Mouse (Mus musculus) MEL (cell line): Measurements from ENCODE around the gene Ifngr2. TPM values are rescaled to one million over a fixed set of nuclear protein-coding genes. Genes with fewer than 3 reads are reported as not detected.

Experiments used
- DNase-seq: peaks from one replicate; pipeline ENCODE4 v3.0.0; 2011; ENCODE audit warnings: low read depth, low spot score
- H3K27ac ChIP-seq: 2 replicates; pipeline ENCODE4 v1.5.1; 2012; ENCODE audit warnings: low read depth, mild to moderate bottlenecking, control low read depth, low read length, moderate library complexity; ENCODE audit not compliant: control insufficient read depth
- H3K27me3 ChIP-seq, 2 experiments: fragments of 150-350 bp in 1 of 2; sonication (generic) in 1 of 2; 2 replicates each; pipeline ENCODE4 v1.6.1; 2012; ENCODE audit warnings: low read length in 2 of 2, mild to moderate bottlenecking in 2 of 2, improper control_type of control experiment in 1 of 2, moderate library complexity in 1 of 2; ENCODE audit not compliant: insufficient read depth in 2 of 2, control insufficient read depth in 1 of 2
- H3K36me3 ChIP-seq, 2 experiments: 2 replicates each; pipeline ENCODE4 v1.6.1; 2012 to 2014; ENCODE audit warnings: low read length in 2 of 2, improper control_type of control experiment in 1 of 2, inconsistent platforms in 1 of 2, mild to moderate bottlenecking in 1 of 2; ENCODE audit not compliant: insufficient read depth in 2 of 2, control insufficient read depth in 1 of 2
- H3K4me1 ChIP-seq, 2 experiments: fragments of 150-350 bp in 1 of 2; sonication (generic) in 1 of 2; 2 replicates each; pipeline ENCODE4 v1.6.1; 2012; ENCODE audit warnings: low read length in 2 of 2, improper control_type of control experiment in 1 of 2, mild to moderate bottlenecking in 1 of 2; ENCODE audit not compliant: insufficient read depth in 2 of 2, control insufficient read depth in 1 of 2
- H3K4me3 ChIP-seq, 2 experiments: fragments of 150-350 bp in 1 of 2; sonication (generic) in 1 of 2; 2 replicates each; pipeline ENCODE4 v1.5.1; 2012; ENCODE audit warnings: low read depth in 2 of 2, low read length in 2 of 2, mild to moderate bottlenecking in 2 of 2, moderate library complexity in 2 of 2, control low read depth in 1 of 2, improper control_type of control experiment in 1 of 2; ENCODE audit not compliant: control insufficient read depth in 1 of 2, insufficient read depth in 1 of 2
- H3K79me2 ChIP-seq: 2 replicates; pipeline ENCODE4 v1.6.1; 2012; ENCODE audit warnings: mild to moderate bottlenecking, low read length, moderate library complexity; ENCODE audit not compliant: control insufficient read depth, poor library complexity, insufficient read depth
- H3K9ac ChIP-seq: 2 replicates; pipeline ENCODE4 v1.6.1; 2012; ENCODE audit warnings: low read depth, mild to moderate bottlenecking, control low read depth, low read length, moderate library complexity; ENCODE audit not compliant: control insufficient read depth, poor library complexity, severe bottlenecking
- H3K9me3 ChIP-seq: fragments of 150-350 bp; sonication (generic); replicated peaks from 2 replicates; pipeline ENCODE4 v1.6.1; 2012; ENCODE audit warnings: mild to moderate bottlenecking, low read length, improper control_type of control experiment, moderate library complexity; ENCODE audit not compliant: insufficient read depth
- BHLHE40 ChIP-seq: IDR thresholded peaks from 2 replicates; pipeline ENCODE4 v1.6.1; 2012; ENCODE audit warnings: low read depth, mild to moderate bottlenecking, inconsistent platforms, low read length, improper control_type of control experiment, borderline replicate concordance
- CHD1 ChIP-seq: IDR thresholded peaks from 2 replicates; pipeline ENCODE4 v1.6.1; 2012; ENCODE audit warnings: low read depth, mild to moderate bottlenecking, inconsistent platforms, low read length, improper control_type of control experiment
- CTCF ChIP-seq, 3 experiments: IDR thresholded peaks in 2 of 3; conservative IDR thresholded peaks in 1 of 3; 2 replicates each; pipeline ENCODE4 v1.5.1; 2011 to 2012; ENCODE audit warnings: low read length in 3 of 3, low read depth in 2 of 3, mild to moderate bottlenecking in 2 of 3, improper control_type of control experiment in 1 of 3, inconsistent platforms in 1 of 3, mixed read lengths in 1 of 3, moderate library complexity in 1 of 3; ENCODE audit not compliant: control insufficient read depth in 1 of 3, insufficient read depth in 1 of 3, poor library complexity in 1 of 3, severe bottlenecking in 1 of 3
- E2F4 ChIP-seq: IDR thresholded peaks from 2 replicates; pipeline ENCODE4 v1.6.1; 2011; ENCODE audit warnings: low read depth, low read length, improper control_type of control experiment, borderline replicate concordance
- GABPA ChIP-seq: IDR thresholded peaks from 2 replicates; pipeline ENCODE4 v1.6.1; 2012; ENCODE audit warnings: low read depth, mild to moderate bottlenecking, inconsistent platforms, low read length, improper control_type of control experiment, moderate library complexity
- GATA1 ChIP-seq: IDR thresholded peaks from 2 replicates; pipeline ENCODE4 v1.6.1; 2011; ENCODE audit warnings: low read depth, low read length, improper control_type of control experiment
- HCFC1 ChIP-seq: IDR thresholded peaks from 2 replicates; pipeline ENCODE4 v1.6.1; 2012; ENCODE audit warnings: low read depth, mild to moderate bottlenecking, inconsistent platforms, low read length, improper control_type of control experiment, moderate library complexity
- JUND ChIP-seq: IDR thresholded peaks from 2 replicates; pipeline ENCODE4 v1.6.1; 2011; ENCODE audit warnings: low read depth, mild to moderate bottlenecking, improper control_type of control experiment, low read length
- KAT2A ChIP-seq: conservative IDR thresholded peaks from 2 replicates; pipeline ENCODE4 v1.6.1; 2012; ENCODE audit warnings: low read depth, low read length, improper control_type of control experiment, inconsistent platforms
- MAX ChIP-seq: IDR thresholded peaks from 2 replicates; pipeline ENCODE4 v1.6.1; 2011; ENCODE audit warnings: low read length, improper control_type of control experiment
- MAZ ChIP-seq: IDR thresholded peaks from 2 replicates; pipeline ENCODE4 v1.6.1; 2012; ENCODE audit warnings: low read depth, mild to moderate bottlenecking, inconsistent platforms, low read length, improper control_type of control experiment
- MXI1 ChIP-seq: IDR thresholded peaks from 2 replicates; pipeline ENCODE4 v1.6.1; 2011; ENCODE audit warnings: mild to moderate bottlenecking, low read depth, low read length, improper control_type of control experiment
- MYB ChIP-seq: IDR thresholded peaks from 2 replicates; pipeline ENCODE4 v1.6.1; 2011; ENCODE audit warnings: mild to moderate bottlenecking, low read depth, low read length, improper control_type of control experiment
- POLR2A ChIP-seq, 2 experiments: IDR thresholded peaks; 2 replicates each; pipeline ENCODE4 v1.6.1; 2011 to 2012; ENCODE audit warnings: low read length in 2 of 2, mild to moderate bottlenecking in 2 of 2, control low read depth in 1 of 2, improper control_type of control experiment in 1 of 2, low read depth in 1 of 2, moderate library complexity in 1 of 2; ENCODE audit not compliant: control insufficient read depth in 1 of 2, insufficient read depth in 1 of 2, poor library complexity in 1 of 2
- POLR2AphosphoS2 ChIP-seq: IDR thresholded peaks from 2 replicates; pipeline ENCODE4 v1.6.1; 2011; ENCODE audit warnings: low read length, improper control_type of control experiment
- POLR2AphosphoS5 ChIP-seq: IDR thresholded peaks from 2 replicates; pipeline ENCODE4 v1.6.1; 2012; ENCODE audit warnings: low read depth, borderline replicate concordance, mild to moderate bottlenecking, inconsistent platforms, low read length, moderate library complexity, mixed read lengths
- RCOR1 ChIP-seq: IDR thresholded peaks from 2 replicates; pipeline ENCODE4 v1.6.1; 2012; ENCODE audit warnings: low read depth, mild to moderate bottlenecking, inconsistent platforms, low read length, improper control_type of control experiment
- SIN3A ChIP-seq: IDR thresholded peaks from 2 replicates; pipeline ENCODE4 v1.6.1; 2012; ENCODE audit warnings: low read length, improper control_type of control experiment, inconsistent platforms
- TAL1 ChIP-seq: IDR thresholded peaks from 2 replicates; pipeline ENCODE4 v1.6.1; 2012; ENCODE audit warnings: mild to moderate bottlenecking, inconsistent platforms, low read length, moderate library complexity, mixed read lengths
- TBP ChIP-seq: IDR thresholded peaks from 2 replicates; pipeline ENCODE4 v1.8.0; 2011; ENCODE audit warnings: low read depth, low read length, improper control_type of control experiment
- USF1 ChIP-seq: IDR thresholded peaks from 2 replicates; pipeline ENCODE4 v1.6.1; 2014; ENCODE audit warnings: low read depth, mild to moderate bottlenecking, inconsistent platforms, low read length, improper control_type of control experiment, moderate library complexity
- USF2 ChIP-seq, 2 experiments: IDR thresholded peaks; 2 replicates each; pipeline ENCODE4 v1.6.1; 2011 to 2012; ENCODE audit warnings: improper control_type of control experiment in 2 of 2, low read length in 2 of 2, borderline replicate concordance in 1 of 2, inconsistent platforms in 1 of 2, low read depth in 1 of 2, mild to moderate bottlenecking in 1 of 2; ENCODE audit not compliant: insufficient read depth in 1 of 2
- ZNF384 ChIP-seq: IDR thresholded peaks from 2 replicates; pipeline ENCODE4 v1.6.1; 2012; ENCODE audit warnings: low read depth, mild to moderate bottlenecking, inconsistent platforms, low read length, improper control_type of control experiment
- polyA plus RNA-seq, 2 experiments: library from polyadenylated mRNA; stranded (reverse) in 1 of 2; unstranded in 1 of 2; fragments of >175 nt in 1 of 2; fragments of >200 nt in 1 of 2; gene quantifications; 2 replicates each; pipeline versions ENCODE4 v1.2.1 to v1.2.4; 2012; ENCODE audit warnings: low replicate concordance in 2 of 2, low read depth in 1 of 2; ENCODE audit not compliant: insufficient read length in 2 of 2, insufficient read depth in 1 of 2, missing spikeins in 1 of 2
- total RNA-seq: library from RNA; depleted of rRNA; stranded (reverse); fragments of 300-350 nt; gene quantifications from 2 replicates; pipeline ENCODE4 v1.2.3, GENCODE M21; 2012

Ifngr2 gene
- total and polyA plus RNA-seq, 3 experiments, result 2.8 to 11.0 TPM; not detected in 1

DNA sequence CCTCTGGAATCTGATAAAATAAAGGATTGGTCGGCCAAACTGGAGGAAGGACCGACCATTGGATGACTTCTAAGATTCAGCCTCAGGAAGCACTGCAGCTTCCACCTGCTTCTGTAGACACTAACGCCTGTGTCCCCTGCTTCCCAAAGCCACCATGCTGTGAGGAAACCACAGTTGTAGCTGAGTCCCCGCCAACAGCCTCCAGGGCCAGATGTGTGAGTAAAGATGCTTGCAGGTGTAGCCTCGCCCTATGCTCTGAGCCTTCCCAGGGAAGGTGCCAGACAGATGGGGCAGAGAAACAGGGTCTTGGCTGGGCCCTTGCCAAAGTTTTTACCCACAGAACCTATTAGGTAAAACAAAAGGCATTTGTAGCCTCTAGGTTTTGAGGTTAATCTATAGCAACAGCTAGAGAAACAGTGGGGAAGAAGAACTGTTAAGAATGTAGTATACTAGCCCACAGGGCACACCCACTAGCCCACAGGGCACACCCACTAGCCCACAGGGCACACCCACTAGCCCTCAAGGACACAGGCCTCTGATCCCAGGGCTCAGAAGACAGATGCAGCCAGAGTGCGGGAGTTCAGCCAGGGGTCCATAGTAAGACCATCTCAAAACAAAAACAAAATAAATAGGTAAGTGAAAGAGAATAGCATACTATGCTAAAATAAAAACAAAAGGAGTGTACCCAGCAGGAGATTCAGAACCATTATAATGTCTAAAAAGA, 41.0 kb downstream of the Ifngr2 start:
- no peaks in the 10 kb centered on the region for H3K4me1 ChIP-seq
- H3K27ac ChIP-seq, result no peak overlapping the region
- H3K4me3 ChIP-seq, result no peak overlapping the region
- TF ChIP-seq CHD1 (no peak), MXI1 (no peak), BHLHE40 (no peak), USF2 (IDR thresholded peaks at IDR 0.05; ENCODE audit: borderline replicate concordance in 1 of 2, insufficient read depth in 1 of 2, low read depth in 1 of 2, low read length in 2 of 2) (no peak), CTCF (IDR thresholded peaks at IDR 0.05 in 2 of 3, conservative IDR thresholded peaks at IDR 0.05 in 1 of 3; ENCODE audit: control insufficient read depth in 1 of 3, insufficient read depth in 1 of 3, low read depth in 2 of 3, low read length in 3 of 3, poor library complexity in 1 of 3, severe bottlenecking in 1 of 3) (no peak), POLR2A (IDR thresholded peaks at IDR 0.05; ENCODE audit: control insufficient read depth in 1 of 2, insufficient read depth in 1 of 2, low read depth in 1 of 2, low read length in 2 of 2, poor library complexity in 1 of 2) (no peak), SIN3A (no peak), USF1 (no peak), TAL1 (no peak), HCFC1 (no peak), POLR2AphosphoS5 (no peak), JUND (no peak)
- H3K9me3 ChIP-seq, result no peaks in the 10 kb centered on the region
- no peaks in the 10 kb centered on the region for H3K79me2 ChIP-seq
- no peaks in the 10 kb centered on the region for H3K36me3 ChIP-seq
- H3K27me3 ChIP-seq, result no peaks in the 10 kb centered on the region
- DNase-seq, result peak; percentile 25
- no peak overlapping the region for H3K9ac ChIP-seq

DNA sequence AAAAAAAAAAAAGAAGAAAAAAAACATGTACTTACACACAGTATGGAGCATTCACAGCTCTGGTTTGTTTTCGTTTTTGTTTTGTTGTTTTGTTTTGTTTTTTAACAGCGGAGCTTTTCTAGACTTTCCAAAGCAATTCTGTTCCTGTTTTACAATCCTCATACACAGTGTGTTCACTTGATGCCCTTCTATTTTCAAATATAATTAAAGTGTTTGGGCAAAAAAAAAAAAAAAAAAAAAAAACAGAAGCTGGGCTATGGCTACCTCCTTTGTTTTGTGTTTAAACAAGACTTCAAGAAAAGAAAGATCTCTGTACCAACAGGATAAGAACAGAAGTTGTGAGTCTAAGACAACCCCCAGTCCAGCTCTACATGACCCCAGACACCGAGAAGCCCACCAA, 41.8 kb downstream of the Ifngr2 start:
- Histone ChIP-seq H3K9me3 (no peaks in the 10 kb centered on the region), H3K4me3 (no peak overlapping the region), H3K27me3 (no peaks in the 10 kb centered on the region), H3K4me1 (no peaks in the 10 kb centered on the region), H3K36me3 (no peaks in the 10 kb centered on the region), H3K9ac (no peak overlapping the region), H3K27ac (no peak overlapping the region), H3K79me2 (no peaks in the 10 kb centered on the region)
- DNase-seq, result no peak
- TF ChIP-seq ZNF384 (peak; percentile 76), TBP (no peak), GATA1 (no peak)

GRCm38 (mm10) chr16:91592162-91592561, 45.3 kb downstream of the Ifngr2 start:
- Histone ChIP-seq H3K79me2 (no peaks in the 10 kb centered on the region), H3K9me3 (no peaks in the 10 kb centered on the region), H3K9ac (no peak overlapping the region), H3K4me1 (no peaks in the 10 kb centered on the region), H3K4me3 (no peak overlapping the region), H3K27me3 (no peaks in the 10 kb centered on the region), H3K27ac (no peak overlapping the region), H3K36me3 (no peaks in the 10 kb centered on the region)
- no peak for TF ChIP-seq POLR2AphosphoS2
- no peak for TF ChIP-seq KAT2A
- no peak for TF ChIP-seq GABPA
- TF ChIP-seq POLR2A (IDR thresholded peaks at IDR 0.05; ENCODE audit: control insufficient read depth in 1 of 2, insufficient read depth in 1 of 2, low read depth in 1 of 2, low read length in 2 of 2, poor library complexity in 1 of 2), result no peak
- no peak for TF ChIP-seq MYB
- TF ChIP-seq MAX, result no peak
- no peak for TF ChIP-seq USF2 (IDR thresholded peaks at IDR 0.05; ENCODE audit: borderline replicate concordance in 1 of 2, insufficient read depth in 1 of 2, low read depth in 1 of 2, low read length in 2 of 2)
- no peak for TF ChIP-seq TAL1
- TF ChIP-seq E2F4, result no peak
- no peak for TF ChIP-seq MAZ
- TF ChIP-seq CHD1, result no peak
- no peak for TF ChIP-seq RCOR1
- no peak for TF ChIP-seq SIN3A
- no peak for DNase-seq
